Mouse (Mus musculus) stomach, embryonic 16.5 days (tissue): ENCODE measurements around the gene Ubl3. TPM values are rescaled to one million over a fixed set of nuclear protein-coding genes. Genes with fewer than 3 reads are reported as not detected.

Source experiments
- ATAC-seq: fragments of 200-750 bp; cut with Nextera tagmentation; 2 replicates; pipeline ENCODE4 v1.8.0; 2017; ENCODE audit warnings: moderate number of reproducible peaks, moderate TSS enrichment; ENCODE audit not compliant: insufficient read depth, low FRiP score
- H3K27ac ChIP-seq: fragments of 300-500 bp; sonication (generic); 2 replicates; pipeline ENCODE4 v1.5.1; 2014; ENCODE audit warnings: low read length
- H3K27me3 ChIP-seq: fragments of 300-500 bp; sonication (generic); 2 replicates; pipeline ENCODE4 v1.6.1; 2014; ENCODE audit warnings: low read length, control low read depth, mixed read lengths; ENCODE audit not compliant: control insufficient read depth, insufficient read depth
- H3K36me3 ChIP-seq: fragments of 300-500 bp; sonication (generic); 2 replicates; pipeline ENCODE4 v1.6.1; 2014; ENCODE audit warnings: low read length; ENCODE audit not compliant: control insufficient read depth, insufficient read depth
- H3K4me1 ChIP-seq: fragments of 300-500 bp; sonication (generic); 2 replicates; pipeline ENCODE4 v1.6.1; 2014; ENCODE audit warnings: low read length, control low read depth, mixed read lengths; ENCODE audit not compliant: control insufficient read depth, insufficient read depth
- H3K4me2 ChIP-seq: fragments of 300-500 bp; sonication (generic); 2 replicates; pipeline ENCODE4 v1.6.1; 2014; ENCODE audit warnings: low read depth, low read length, mixed read lengths
- H3K4me3 ChIP-seq: fragments of 300-500 bp; sonication (generic); replicated peaks from 2 replicates; pipeline ENCODE4 v1.5.1; 2014; ENCODE audit warnings: mild to moderate bottlenecking, low read length
- H3K9ac ChIP-seq: fragments of 300-500 bp; sonication (generic); 2 replicates; pipeline ENCODE4 v1.6.1; 2014; ENCODE audit warnings: low read length
- H3K9me3 ChIP-seq: fragments of 300-500 bp; sonication (generic); replicated peaks from 2 replicates; pipeline ENCODE4 v1.6.1; 2016; ENCODE audit warnings: low read length, control low read depth; ENCODE audit not compliant: control insufficient read depth
- WGBS: fragments of 180-500 bp; shearing (Covaris S2); extraction: QIAGEN DNeasy Blood & Tissue Kit; methylation state at CpG from one replicate; pipeline ENCODE4 v1.1.7; 2014; 5-methylcytosine and 5-hydroxymethylcytosine counted together
- polyA plus RNA-seq: library from polyadenylated mRNA; unstranded; fragments of >200 nt; fragmentation: Nextera tagmentation; extraction: Ambion mirVana; gene quantifications from 2 replicates; pipeline ENCODE4 v1.2.1, GENCODE M21; 2015

Ubl3 gene
- polyA plus RNA-seq, 1 experiment from 2014 or later = 41.0 TPM

DNA sequence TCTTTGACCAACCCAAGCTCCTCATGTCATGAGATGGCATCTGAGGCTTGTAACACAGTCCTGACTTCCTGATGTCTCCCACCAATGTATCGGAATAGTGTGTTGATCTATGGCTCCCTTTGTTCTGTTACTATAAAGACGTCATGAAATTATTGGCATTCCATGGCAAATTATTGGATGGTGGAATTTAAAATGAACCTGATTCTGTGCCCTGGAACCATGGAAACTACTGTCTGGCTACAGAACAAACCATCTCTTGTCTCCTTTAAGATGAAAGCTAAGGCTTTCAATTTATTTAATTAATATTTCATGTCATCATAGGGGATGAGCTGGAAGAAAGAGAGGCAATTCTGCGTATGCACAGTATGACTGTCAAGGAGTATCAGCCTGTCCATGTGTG lies 36.4 kb upstream of the Ubl3 start:
- Histone ChIP-seq H3K27ac (no peak overlapping the region), H3K9ac (no peak overlapping the region), H3K36me3 (no peaks in the 10 kb centered on the region), H3K9me3 (peaks cover under 1% of the 10 kb centered on the region), H3K4me2 (no peak overlapping the region), H3K4me1 (0 out of 2 replicates have a peak, but pooled peaks cover 3% of the 10 kb centered on the region), H3K27me3 (no peaks in the 10 kb centered on the region), H3K4me3 (no peak overlapping the region)
- no peak for ATAC-seq
- 87% methylated on average over 3 of the region's 3 CpGs for WGBS

GRCm38 (mm10) chr5:148588142-148588650 lies 35.6 kb upstream of the Ubl3 start:
- Histone ChIP-seq H3K4me3 (no peak overlapping the region), H3K4me1 (0 out of 2 replicates have a peak, but pooled peaks cover 3% of the 10 kb centered on the region), H3K4me2 (no peak overlapping the region), H3K9me3 (peaks cover 7% of the 10 kb centered on the region), H3K36me3 (no peaks in the 10 kb centered on the region), H3K27ac (no peak overlapping the region), H3K27me3 (no peaks in the 10 kb centered on the region), H3K9ac (no peak overlapping the region)
- ATAC-seq = no peak
- WGBS = 72% methylated on average over 6 of the region's 6 CpGs

- H3K4me1 ChIP-seq = no peaks in the 10 kb centered on the region
- H3K4me3 ChIP-seq = no peak overlapping the region
- H3K27ac ChIP-seq = no peak overlapping the region
- H3K36me3 ChIP-seq = no peaks in the 10 kb centered on the region
- 0 out of 2 replicates have a peak, but pooled peaks have one; percentile 33 for ATAC-seq
- H3K9me3 ChIP-seq = peaks cover 7% of the 10 kb centered on the region
- no peaks in the 10 kb centered on the region for H3K27me3 ChIP-seq
- H3K4me2 ChIP-seq = no peak overlapping the region
- 86% methylated on average over 13 of the region's 13 CpGs for WGBS
- H3K9ac ChIP-seq = no peak overlapping the region
Measured at GRCm38 (mm10) chr5:148580388-148580985, 27.9 kb upstream of the Ubl3 start.

- WGBS = 93% methylated on average over 2 of the region's 2 CpGs
- H3K27ac ChIP-seq = no peak overlapping the region
Measured at GRCm38 (mm10) chr5:148579156-148579555, 26.6 kb upstream of the Ubl3 start.

GRCm38 (mm10) chr5:148578353-148578752 lies 25.8 kb upstream of the Ubl3 start:
- Histone ChIP-seq H3K27ac (no peak overlapping the region), H3K36me3 (no peaks in the 10 kb centered on the region), H3K4me3 (no peak overlapping the region), H3K27me3 (no peaks in the 10 kb centered on the region), H3K9me3 (peaks cover under 1% of the 10 kb centered on the region; the same call in 1 of the 2 replicates), H3K4me2 (no peak overlapping the region), H3K9ac (no peak overlapping the region), H3K4me1 (no peaks in the 10 kb centered on the region)
- no peak for ATAC-seq
- 41% methylated on average over 8 of the region's 8 CpGs for WGBS

More at GRCm38 (mm10) chr5:148579156-148579555, 26.6 kb upstream of the Ubl3 start:
- Histone ChIP-seq H3K4me1 (no peaks in the 10 kb centered on the region), H3K9me3 (peaks cover 7% of the 10 kb centered on the region), H3K9ac (no peak overlapping the region), H3K4me2 (no peak overlapping the region), H3K27me3 (no peaks in the 10 kb centered on the region), H3K36me3 (no peaks in the 10 kb centered on the region), H3K4me3 (no peak overlapping the region)
- no peak for ATAC-seq

DNA sequence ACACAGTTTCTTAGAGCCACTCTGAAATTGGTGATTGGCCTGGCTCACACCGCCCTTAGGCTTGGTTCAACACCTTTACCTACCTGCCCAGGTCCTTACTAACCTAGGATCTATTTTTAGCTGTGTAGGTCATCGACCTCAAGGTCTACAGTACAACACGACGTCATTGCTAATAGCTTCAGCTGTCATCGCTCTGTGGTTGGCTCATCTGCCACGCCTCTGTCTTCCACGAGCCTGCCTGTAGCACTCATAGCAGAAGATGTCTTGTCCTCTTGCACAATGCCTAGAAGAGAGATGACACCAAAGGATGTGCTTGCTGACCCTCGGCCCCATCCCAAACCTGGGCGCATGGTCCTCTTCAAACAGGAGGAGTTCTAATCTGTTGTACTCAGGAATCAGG lies 24.7 kb upstream of the Ubl3 start:
- Histone ChIP-seq H3K9ac (no peak overlapping the region), H3K27ac (no peak overlapping the region), H3K27me3 (no peaks in the 10 kb centered on the region), H3K4me1 (no peaks in the 10 kb centered on the region), H3K4me3 (no peak overlapping the region), H3K36me3 (no peaks in the 10 kb centered on the region), H3K9me3 (no peaks in the 10 kb centered on the region), H3K4me2 (no peak overlapping the region)
- 76% methylated on average over 9 of the region's 9 CpGs for WGBS
- no peak for ATAC-seq

- no peak for ATAC-seq
- Histone ChIP-seq H3K4me2 (peak overlapping the region; percentile 16), H3K9me3 (no peaks in the 10 kb centered on the region), H3K27me3 (no peaks in the 10 kb centered on the region), H3K4me3 (no peak overlapping the region), H3K4me1 (no peaks in the 10 kb centered on the region), H3K27ac (no peak overlapping the region), H3K36me3 (no peaks in the 10 kb centered on the region), H3K9ac (no peak overlapping the region)
- WGBS = 48% methylated on average over 5 of the region's 5 CpGs
Measured at GRCm38 (mm10) chr5:148575163-148575562, 22.6 kb upstream of the Ubl3 start.

- H3K36me3 ChIP-seq = no peaks in the 10 kb centered on the region
- no peak overlapping the region for H3K9ac ChIP-seq
- WGBS = 62% methylated on average over 5 of the region's 5 CpGs
- H3K4me3 ChIP-seq = no peak overlapping the region
- no peaks in the 10 kb centered on the region for H3K27me3 ChIP-seq
- no peak overlapping the region for H3K4me2 ChIP-seq
- no peaks in the 10 kb centered on the region for H3K9me3 ChIP-seq
- no peak overlapping the region for H3K27ac ChIP-seq
- H3K4me1 ChIP-seq = no peaks in the 10 kb centered on the region
- ATAC-seq = peak; percentile 17; the same call in 1 of the 2 replicates
Measured at GRCm38 (mm10) chr5:148572676-148573075, 20.1 kb upstream of the Ubl3 start.

DNA sequence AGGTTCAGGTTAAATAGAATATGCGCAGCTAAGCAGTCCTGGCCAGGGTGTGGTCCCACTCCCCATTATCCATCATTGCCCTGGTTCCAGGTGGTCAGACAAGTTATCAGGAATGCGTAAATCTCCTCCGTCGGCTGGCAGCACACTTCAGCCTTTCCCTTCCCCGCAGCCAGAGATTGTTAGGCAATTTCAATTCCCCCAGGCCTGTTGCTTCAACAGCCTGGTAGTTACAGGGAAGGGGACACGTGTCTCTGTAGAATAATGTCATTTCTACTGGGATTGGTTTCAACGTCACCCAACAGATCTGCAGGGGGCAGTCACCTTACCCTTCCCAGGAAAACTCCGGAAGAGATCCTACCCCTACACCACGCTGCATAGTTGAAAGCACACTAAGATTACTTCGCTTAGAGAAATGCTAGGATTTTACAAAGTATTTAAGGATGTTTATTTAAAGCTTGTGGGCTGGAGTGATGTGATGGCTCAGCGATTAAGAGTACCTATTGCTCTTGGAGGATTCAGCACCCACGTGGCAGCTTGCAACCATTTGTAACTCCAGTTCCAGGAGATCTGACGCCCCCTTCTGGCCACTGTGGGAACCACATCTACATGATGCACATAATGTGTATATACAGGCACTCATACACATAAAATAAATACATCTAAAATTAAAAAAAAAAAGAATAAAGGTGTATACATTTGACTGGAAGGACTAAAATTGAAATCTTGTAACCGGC lies 18.1 kb upstream of the Ubl3 start:
- Histone ChIP-seq H3K27ac (no peak overlapping the region), H3K4me1 (no peaks in the 10 kb centered on the region), H3K4me2 (no peak overlapping the region), H3K9ac (no peak overlapping the region), H3K27me3 (no peaks in the 10 kb centered on the region), H3K4me3 (no peak overlapping the region), H3K36me3 (no peaks in the 10 kb centered on the region), H3K9me3 (no peaks in the 10 kb centered on the region)
- no peak for ATAC-seq
- WGBS = 57% methylated on average over 14 of the region's 14 CpGs
